Comparison of ENCODE assay signal across 7 mouse cellular contexts in the genomic region with DNA sequence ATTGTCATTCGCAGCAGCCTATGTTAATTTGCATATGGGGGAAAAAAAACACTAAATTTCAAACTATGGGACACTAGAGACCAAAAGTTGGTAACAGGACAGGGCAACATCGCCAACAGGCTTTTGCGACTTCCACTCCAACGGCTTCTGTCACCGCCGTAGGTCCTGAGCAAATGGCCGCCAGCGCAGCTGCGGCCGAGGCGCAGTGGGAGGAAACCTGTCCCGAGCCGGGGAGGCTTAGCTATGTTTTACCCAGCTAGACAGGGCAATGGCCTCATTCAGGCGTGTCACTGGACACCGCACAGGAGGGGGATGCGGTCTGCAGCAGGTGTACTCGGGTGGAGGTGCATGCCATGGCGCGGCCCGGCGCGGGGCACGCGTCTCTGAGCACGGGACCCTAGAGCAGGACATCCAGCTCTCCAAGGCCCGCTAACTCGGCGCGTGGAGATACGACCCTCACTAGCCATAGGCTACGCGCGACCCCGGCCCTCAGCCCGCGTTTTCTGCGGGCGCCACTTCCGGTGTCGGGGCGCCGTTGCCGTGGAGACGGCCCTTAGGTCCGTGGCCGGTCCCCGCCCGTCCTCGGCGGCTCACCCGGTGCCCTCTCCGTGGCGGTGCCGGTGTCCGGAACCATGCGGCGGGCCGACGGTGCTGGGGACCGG. TPM values are rescaled to one million over a fixed set of nuclear protein-coding genes. Genes with fewer than 3 reads are reported as not detected.
DNase-seq lines count a peak whose midpoint lies in the region; ATAC-seq lines count a peak whose summit lies in the region.

No protein-coding gene starts in this region.

- peaks cover 11% of the 10 kb centered on the region for H3K36me3 ChIP-seq in forebrain, embryonic 14.5 days (ENCODE audit: control insufficient read depth, insufficient read depth, low read length)
- peaks cover 27% of the 10 kb centered on the region for H3K36me3 ChIP-seq in limb, embryonic 13.5 days
- H3K36me3 ChIP-seq in midbrain, embryonic 15.5 days (replicated peaks) = peaks cover 4% of the 10 kb centered on the region; the same call in 1 of the 2 replicates

- H3K27ac ChIP-seq in forebrain, embryonic 14.5 days (ENCODE audit: low read depth, low read length) = peak overlapping the region; percentile 93
- H3K27ac ChIP-seq in limb, embryonic 13.5 days = peak overlapping the region; percentile 88
- H3K27ac ChIP-seq in midbrain, embryonic 15.5 days = peak overlapping the region; percentile 98

- intact Hi-C loops in left cerebral cortex, postnatal 4 days (cut with DNase I) = loop anchor here (5.0 kb wide), 1 partner anchor 117 kb away; a partner anchor contains a TSS

- no peaks in the 10 kb centered on the region for H3K9me3 ChIP-seq in forebrain, embryonic 14.5 days (replicated peaks; ENCODE audit: control insufficient read depth, low read length)
- no peaks in the 10 kb centered on the region for H3K9me3 ChIP-seq in limb, embryonic 13.5 days
- no peaks in the 10 kb centered on the region for H3K9me3 ChIP-seq in midbrain, embryonic 15.5 days

- peak overlapping the region; percentile 96 for H3K4me2 ChIP-seq in forebrain, embryonic 14.5 days (ENCODE audit: low read length)
- H3K4me2 ChIP-seq in limb, embryonic 13.5 days (replicated peaks) = peak overlapping the region; percentile 80
- H3K4me2 ChIP-seq in midbrain, embryonic 15.5 days = peak overlapping the region; percentile 92

- H3K4me1 ChIP-seq in forebrain, embryonic 14.5 days (ENCODE audit: control insufficient read depth, insufficient read depth, low read length) = peaks cover 12% of the 10 kb centered on the region
- H3K4me1 ChIP-seq in limb, embryonic 13.5 days = peaks cover 24% of the 10 kb centered on the region
- H3K4me1 ChIP-seq in midbrain, embryonic 15.5 days = peaks cover 25% of the 10 kb centered on the region

- peak; percentile 65 for DNase-seq in left cerebral cortex, postnatal 4 days
- no peak for DNase-seq in left cerebral cortex, adult 11 months (ENCODE audit: low spot score)
- peak; percentile 54 for DNase-seq in brain, adult 2 months (ENCODE audit: low read depth, low spot score)
- DNase-seq in forebrain, embryonic 14.5 days (ENCODE audit: low spot score) = peak; percentile 65
- no peak for DNase-seq in right cerebral cortex, adult 18-20 months

- WGBS in forebrain, embryonic 14.5 days = under 1% methylated on average over 60 of the region's 60 CpGs
- under 1% methylated on average over 60 of the region's 60 CpGs for WGBS in limb, embryonic 13.5 days
- under 1% methylated on average over 60 of the region's 60 CpGs for WGBS in midbrain, embryonic 15.5 days

- peak overlapping the region; percentile 90 for H3K9ac ChIP-seq in forebrain, embryonic 14.5 days (ENCODE audit: low read length)
- H3K9ac ChIP-seq in limb, embryonic 13.5 days = peak overlapping the region; percentile 91
- peak overlapping the region; percentile 88 for H3K9ac ChIP-seq in midbrain, embryonic 15.5 days

- H3K4me3 ChIP-seq in forebrain, embryonic 14.5 days (ENCODE audit: low read depth, low read length) = peak overlapping the region; percentile 79
- peak overlapping the region; percentile 82 for H3K4me3 ChIP-seq in limb, embryonic 13.5 days
- H3K4me3 ChIP-seq in midbrain, embryonic 15.5 days = peak overlapping the region; percentile 76

- peak; percentile 69 for ATAC-seq in forebrain, embryonic 14.5 days
- peak; percentile 68 for ATAC-seq in limb, embryonic 13.5 days (ENCODE audit: low FRiP score, low read depth)
- peak; percentile 73 for ATAC-seq in midbrain, embryonic 15.5 days (replicated peaks)

- H3K27me3 ChIP-seq in forebrain, embryonic 14.5 days (replicated peaks; ENCODE audit: control insufficient read depth, insufficient read depth, low read length) = no peaks in the 10 kb centered on the region
- H3K27me3 ChIP-seq in limb, embryonic 13.5 days = no peaks in the 10 kb centered on the region
- no peaks in the 10 kb centered on the region for H3K27me3 ChIP-seq in midbrain, embryonic 15.5 days (replicated peaks)

RNA-seq across cellular contexts. Expression of a gene that starts 16.7 kb away (rescaled TPM):
- total RNA-seq in left cerebral cortex, postnatal 4 days (2021) = 10 to 100 TPM; 24.6 to 26.5 TPM
- polyA plus RNA-seq in forebrain, embryonic 14.5 days (2014; fragmentation: Nextera tagmentation; extraction: Ambion mirVana) = 6.1 and 11.8 TPM in 2 replicates
- polyA plus RNA-seq in limb, embryonic 13.5 days (2015; fragmentation: Nextera tagmentation; extraction: Ambion mirVana) = 5.2 and 6.0 TPM in 2 replicates
- 14.3 and 16.9 TPM in 2 replicates for polyA plus RNA-seq in midbrain, embryonic 15.5 days (2015; fragmentation: Nextera tagmentation; extraction: Ambion mirVana)

Comparison
In these comparisons a context has a peak if more than half of its experiments do, and no peak if none do; other contexts are left out.
1. DNase-seq: peak in left cerebral cortex, postnatal 4 days (single experiment), brain, adult 2 months (single experiment) and forebrain, embryonic 14.5 days (single experiment); none in left cerebral cortex, adult 11 months (single experiment) and right cerebral cortex, adult 18-20 months (single experiment).
2. Peak in every context shown above with its lines, with median percentiles within 50 percentile points of each other: ATAC-seq, H3K27ac ChIP-seq, H3K4me2 ChIP-seq, H3K4me3 ChIP-seq and H3K9ac ChIP-seq.